Mouse (Mus musculus) olfactory bulb, adult 2 months (tissue): ENCODE data around the gene Ctsh. TPM values are rescaled to one million over a fixed set of nuclear protein-coding genes. Genes with fewer than 3 reads are reported as not detected.

Source experiments
- H3K27ac ChIP-seq: fragments of 200-500 bp; 2 replicates; pipeline ENCODE4 v1.5.1; 2012; ENCODE audit warnings: low read depth, low read length; ENCODE audit not compliant: insufficient read depth
- H3K4me1 ChIP-seq: fragments of 200-500 bp; 2 replicates; pipeline ENCODE4 v1.6.1; 2012; ENCODE audit warnings: low read length; ENCODE audit not compliant: control insufficient read depth, insufficient read depth
- H3K4me3 ChIP-seq: fragments of 200-500 bp; 2 replicates; pipeline ENCODE4 v1.5.1; 2012; ENCODE audit warnings: mild to moderate bottlenecking, low read depth, low read length, moderate library complexity; ENCODE audit not compliant: insufficient read depth
- CTCF ChIP-seq: fragments of 200-500 bp; IDR thresholded peaks from 2 replicates; pipeline ENCODE4 v1.5.1; 2012; ENCODE audit warnings: low read depth, mild to moderate bottlenecking, low read length, moderate library complexity; ENCODE audit not compliant: insufficient read depth
- POLR2A ChIP-seq: fragments of 200-500 bp; IDR thresholded peaks from 2 replicates; pipeline ENCODE4 v1.6.1; 2012; ENCODE audit warnings: mild to moderate bottlenecking, low read depth, low read length, moderate library complexity; ENCODE audit not compliant: insufficient read depth
- WGBS: fragments of 180-500 bp; shearing (Covaris S2); methylation state at CpG from one replicate; pipeline ENCODE4 v1.1.7; 2018; 5-methylcytosine and 5-hydroxymethylcytosine counted together
- polyA plus RNA-seq: library from polyadenylated mRNA; stranded (reverse); fragments of >200 nt; gene quantifications from 2 replicates; pipeline ENCODE4 v1.2.4, GENCODE M21; 2012; ENCODE audit warnings: low replicate concordance; ENCODE audit not compliant: missing spikeins, insufficient read depth, insufficient read length

The Ctsh gene
- polyA plus RNA-seq, result not detected in 2 replicates

- 73% methylated on average over 2 of the region's 2 CpGs for whole genome bisulfite sequencing
- Histone ChIP-seq H3K4me1 (peaks cover 8% of the 10 kb centered on the region; the same call in 1 of the 2 replicates), H3K27ac (no peak within 1 kb of the TSS), H3K4me3 (peak within 1 kb of the TSS; percentile 42)
- no peak for TF ChIP-seq CTCF
- no peak for TF ChIP-seq POLR2A
These were observed at the start of gene Ctsh for GRCm38 (mm10) chr9:90053852-90054251. Gene Ctsh (plus strand): TSS chr9:90054152.

DNA sequence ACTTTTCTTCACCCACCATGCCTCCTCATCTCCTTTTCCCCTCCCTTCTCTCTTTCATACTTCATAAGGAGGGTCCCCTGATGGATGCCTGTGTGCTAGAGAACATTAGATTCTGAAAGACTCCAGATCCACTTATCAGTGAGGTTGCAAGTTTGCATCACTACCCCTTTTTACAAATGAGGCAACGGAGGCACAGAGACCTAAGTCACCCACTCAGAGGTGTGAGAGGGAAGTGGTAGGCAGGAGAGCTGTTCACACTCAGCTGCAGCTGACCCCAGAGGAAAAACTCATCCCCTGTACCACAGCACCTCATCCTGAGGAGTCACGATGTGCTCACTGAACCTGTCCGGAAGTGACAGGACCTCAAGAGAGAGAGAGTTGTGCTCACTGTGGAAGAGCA is 47.5 kb upstream of the Ctsh start:
- TF ChIP-seq POLR2A (no peak), CTCF (no peak)
- WGBS, result 89% methylated on average over 3 of the region's 3 CpGs

GRCm38 (mm10) chr9:90007094-90007493 is 46.9 kb upstream of the Ctsh start:
- 25% methylated on average over 2 of the region's 2 CpGs for WGBS
- Histone ChIP-seq H3K27ac (no peak overlapping the region), H3K4me1 (no peaks in the 10 kb centered on the region), H3K4me3 (no peak overlapping the region)
- TF ChIP-seq POLR2A (no peak), CTCF (no peak)

More for the DNA sequence above, 47.5 kb upstream of the Ctsh start:
- Histone ChIP-seq H3K27ac (no peak overlapping the region), H3K4me1 (no peaks in the 10 kb centered on the region), H3K4me3 (no peak overlapping the region)

- Histone ChIP-seq H3K4me1 (no peaks in the 10 kb centered on the region), H3K4me3 (no peak overlapping the region), H3K27ac (no peak overlapping the region)
- TF ChIP-seq POLR2A, result no peak
- no peak for TF ChIP-seq CTCF
- WGBS, result 83% methylated on average over 6 of the region's 6 CpGs
These were observed 45.8 kb upstream of the Ctsh start for GRCm38 (mm10) chr9:90008138-90008537.

DNA sequence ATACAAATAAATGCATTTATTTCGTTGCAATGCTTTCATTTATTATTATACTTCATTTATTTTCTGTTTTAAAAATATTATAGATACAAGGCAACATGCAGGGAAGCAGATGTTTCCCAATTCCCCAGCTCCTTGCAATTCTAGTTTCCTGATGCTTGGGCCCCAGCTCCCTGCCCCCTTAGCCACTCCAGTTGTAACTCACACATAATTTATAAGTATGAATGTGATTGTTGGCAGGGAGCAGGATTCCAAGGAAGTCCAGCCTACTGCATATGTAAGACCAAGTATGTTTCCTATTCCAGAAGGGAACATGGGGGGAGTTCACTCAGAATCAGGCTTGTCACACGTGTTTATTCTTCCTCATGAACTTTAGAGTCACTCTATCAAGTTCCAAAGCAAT is 42.1 kb upstream of the Ctsh start:
- 69% methylated on average over 2 of the region's 2 CpGs for WGBS
- TF ChIP-seq CTCF (no peak), POLR2A (no peak)
- Histone ChIP-seq H3K4me3 (no peak overlapping the region), H3K4me1 (no peaks in the 10 kb centered on the region), H3K27ac (no peak overlapping the region)

DNA sequence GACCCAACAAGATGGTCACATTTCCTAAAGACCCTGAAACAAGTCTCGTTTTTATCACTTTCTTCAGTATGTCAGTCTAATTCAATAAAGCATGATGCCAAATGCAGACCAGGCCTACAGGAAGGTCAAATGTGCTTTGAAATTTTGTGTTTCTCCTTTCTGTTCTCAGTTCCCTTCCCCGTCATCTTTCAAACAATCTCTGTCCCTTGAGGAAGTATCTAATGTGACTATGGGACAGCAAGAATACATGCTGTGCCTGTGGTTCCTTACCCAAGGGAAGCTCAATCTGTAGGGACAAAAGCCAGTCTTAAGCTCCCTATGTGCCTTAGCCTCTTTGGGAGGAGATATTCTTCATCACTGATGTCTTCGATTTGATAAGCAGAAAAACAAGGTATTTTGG is 39.3 kb upstream of the Ctsh start:
- Histone ChIP-seq H3K27ac (no peak overlapping the region), H3K4me1 (no peaks in the 10 kb centered on the region), H3K4me3 (no peak overlapping the region)
- WGBS, result 88% methylated on average over 3 of the region's 3 CpGs
- TF ChIP-seq CTCF, result no peak
- TF ChIP-seq POLR2A, result no peak

DNA sequence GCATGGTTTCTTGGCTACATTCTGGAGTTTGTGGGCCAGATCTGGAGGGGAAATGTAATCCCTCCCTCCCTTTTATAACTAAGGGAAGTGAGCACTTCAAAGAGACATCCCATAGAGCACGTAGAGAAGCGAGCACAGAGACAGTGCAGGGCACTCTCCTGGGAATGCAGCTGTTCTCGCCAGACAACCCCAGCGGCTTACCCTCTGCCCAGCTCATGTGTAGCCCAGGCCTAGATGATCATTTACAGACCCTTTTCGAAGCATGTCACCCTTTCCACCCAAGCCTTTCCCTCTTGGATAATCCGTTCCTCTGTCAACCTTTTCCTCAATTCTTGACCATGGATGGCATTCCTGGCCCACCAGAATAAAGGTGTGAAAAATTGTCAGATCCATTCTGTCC is 37.7 kb upstream of the Ctsh start:
- H3K27ac ChIP-seq, result no peak overlapping the region
- H3K4me3 ChIP-seq, result no peak overlapping the region
- H3K4me1 ChIP-seq, result no peaks in the 10 kb centered on the region
- no peak for TF ChIP-seq CTCF
- no peak for TF ChIP-seq POLR2A
- WGBS, result 87% methylated on average over 6 of the region's 6 CpGs

DNA sequence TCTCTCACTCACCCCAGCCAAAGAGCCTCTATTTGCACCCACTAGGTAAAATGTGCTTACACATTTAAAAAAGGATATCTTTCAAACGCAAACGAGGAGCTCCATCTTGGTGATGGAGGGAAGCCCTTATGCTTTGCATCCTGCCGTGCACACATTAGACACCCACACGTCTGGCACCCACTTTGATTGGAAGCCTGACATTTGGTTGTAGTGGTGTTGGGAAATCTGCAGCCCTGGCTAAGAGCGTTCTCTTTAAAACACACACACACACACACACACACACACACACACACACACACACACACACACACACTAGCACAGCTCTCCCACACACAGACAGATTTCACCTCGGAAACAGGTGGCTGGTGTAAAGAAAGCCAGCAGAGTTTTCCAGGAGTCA is 33.1 kb upstream of the Ctsh start:
- TF ChIP-seq CTCF, result no peak
- TF ChIP-seq POLR2A, result no peak
- Histone ChIP-seq H3K4me3 (no peak overlapping the region), H3K27ac (no peak overlapping the region), H3K4me1 (no peaks in the 10 kb centered on the region)
- 60% methylated on average over 6 of the region's 6 CpGs for WGBS

GRCm38 (mm10) chr9:90021442-90021841 is 32.5 kb upstream of the Ctsh start:
- Histone ChIP-seq H3K27ac (no peak overlapping the region), H3K4me1 (no peaks in the 10 kb centered on the region), H3K4me3 (no peak overlapping the region)
- 87% methylated on average over 4 of the region's 4 CpGs for WGBS
- TF ChIP-seq POLR2A (no peak), CTCF (no peak)

GRCm38 (mm10) chr9:90027709-90028108 is 26.2 kb upstream of the Ctsh start:
- Histone ChIP-seq H3K27ac (no peak overlapping the region), H3K4me1 (no peaks in the 10 kb centered on the region), H3K4me3 (no peak overlapping the region)
- 93% methylated on average over 6 of the region's 6 CpGs for WGBS
- no peak for TF ChIP-seq POLR2A
- no peak for TF ChIP-seq CTCF
